Mouse (Mus musculus): ENCODE results near the gene Slc13a5. TPM values are rescaled to one million over a fixed set of nuclear protein-coding genes. Genes with fewer than 3 reads are reported as not detected.

The Slc13a5 gene
- total RNA-seq (2021) = 10 to 100 TPM; 12.4 to 13.4 TPM
- long read RNA-seq, experiment 1, partial matches to known transcripts = 3 of 6 reads
- long read RNA-seq, experiment 1, other reads (novel, unspliced or antisense) = 2 of 6 reads
- long read RNA-seq, experiment 2, partial matches to known transcripts = 2 of 9 reads
- long read RNA-seq, experiment 2, other reads (novel, unspliced or antisense) = 5 of 9 reads

GRCm38 (mm10) chr11:72266960-72267560 lies at the start of gene Slc13a5:
Slc13a5 (minus strand) TSS chr11:72267222.
- no peak for DNase-seq (ENCODE audit: low spot score in 2 of 2)

- no peak for DNase-seq (ENCODE audit: low spot score in 2 of 2)
Observed at GRCm38 (mm10) chr11:72314151-72314895, 47.3 kb upstream of the Slc13a5 start, which contains the start of gene Fbxo39. Fbxo39 (plus strand) TSS chr11:72314444.

GRCm38 (mm10) chr11:72311355-72312001 lies 44.5 kb upstream of the Slc13a5 start:
- no peak for DNase-seq (ENCODE audit: low spot score in 2 of 2)

DNA sequence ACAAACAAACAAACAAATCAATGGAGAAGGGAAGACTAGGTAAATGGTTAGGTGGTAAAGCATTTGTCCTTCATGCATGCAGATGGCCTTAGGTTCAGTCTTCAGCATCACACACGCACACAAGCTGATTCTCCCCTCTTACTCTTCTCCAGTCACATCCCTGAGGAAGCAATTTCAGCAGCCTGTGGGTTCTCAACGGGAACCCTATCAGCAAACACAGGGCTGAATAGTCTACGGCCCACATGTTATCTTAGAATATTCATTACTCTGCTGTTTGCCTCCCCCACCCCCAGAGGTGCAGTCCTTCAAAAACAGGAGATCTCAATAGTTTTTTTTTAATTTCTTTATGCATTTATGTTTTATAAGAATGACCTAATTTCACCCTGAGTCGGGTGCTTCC lies 43.5 kb upstream of the Slc13a5 start:
- DNase-seq (ENCODE audit: low spot score in 2 of 2) = no peak

DNA sequence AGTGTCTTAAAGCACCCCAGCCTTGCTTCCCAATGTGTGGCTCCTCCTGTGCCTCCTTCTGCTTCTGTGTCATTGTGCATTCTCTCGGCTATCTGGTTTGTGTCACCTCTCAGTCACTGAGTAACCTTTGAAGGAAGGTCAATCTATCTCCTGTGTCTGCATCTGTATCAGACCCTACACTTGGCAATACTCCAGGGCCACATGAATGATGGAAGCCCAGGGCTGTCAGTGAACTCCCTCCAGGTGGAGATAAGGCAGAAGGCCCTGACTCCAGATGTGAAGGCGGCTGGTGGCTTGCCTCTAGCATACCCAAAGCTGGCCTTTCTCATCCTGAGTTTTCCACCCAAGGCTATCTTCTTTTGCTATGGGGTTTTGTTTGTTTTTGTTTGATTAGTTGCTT lies 42.0 kb upstream of the Slc13a5 start:
- no peak for DNase-seq (ENCODE audit: low spot score in 2 of 2)

DNA sequence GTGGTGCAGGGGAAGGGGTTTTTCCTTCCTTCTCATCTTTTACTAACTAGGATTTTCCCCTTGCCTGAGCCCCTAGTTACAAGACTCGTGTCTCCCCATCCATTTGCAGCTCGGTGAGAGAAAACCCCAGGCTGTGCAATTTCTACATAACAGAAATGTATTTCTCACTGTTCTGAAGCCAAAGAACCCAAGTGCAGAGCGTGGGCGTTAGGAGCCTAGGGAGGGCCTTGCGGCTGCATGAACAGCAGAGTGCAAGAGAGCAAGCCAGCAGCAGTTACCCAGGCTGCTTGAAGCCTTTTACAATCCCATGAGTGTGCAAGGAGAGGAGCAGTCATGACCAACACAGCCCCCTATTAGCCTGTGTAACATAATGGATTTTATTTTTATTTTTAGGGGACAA lies 40.4 kb upstream of the Slc13a5 start:
- DNase-seq (ENCODE audit: low spot score in 2 of 2) = peak in 1 of 2 experiments; percentile 17

DNA sequence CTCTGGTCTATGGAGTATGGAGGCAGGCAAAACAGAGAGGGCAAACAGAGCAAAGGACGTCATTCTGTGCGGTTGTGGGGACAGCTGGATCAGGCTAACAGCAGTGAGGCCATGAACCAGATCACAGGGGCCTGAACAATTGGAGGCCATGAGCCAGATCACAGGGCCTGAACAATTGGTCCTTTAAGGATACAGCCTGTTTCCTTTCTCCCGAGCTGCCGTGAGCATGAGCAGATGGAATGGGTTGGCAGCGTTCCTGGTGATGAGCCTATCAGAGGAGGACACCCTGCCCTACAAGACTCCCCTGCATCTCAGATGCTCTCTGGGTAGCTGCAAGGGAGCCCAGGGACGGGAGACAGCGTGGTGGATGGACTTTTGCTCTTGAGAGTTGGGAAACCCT lies 35.2 kb upstream of the Slc13a5 start:
- peak; percentile 36 to 57 for DNase-seq (ENCODE audit: low spot score in 2 of 2)

- no peak for DNase-seq (ENCODE audit: low spot score in 2 of 2)
Observed at GRCm38 (mm10) chr11:72301334-72301733, 34.3 kb upstream of the Slc13a5 start, which contains the start of gene Xaf1. Xaf1 (plus strand) TSS chr11:72301629.

GRCm38 (mm10) chr11:72293116-72293515 lies 26.1 kb upstream of the Slc13a5 start:
- no peak for DNase-seq (ENCODE audit: low spot score in 2 of 2)

- no peak for DNase-seq (ENCODE audit: low spot score in 2 of 2)
Observed at GRCm38 (mm10) chr11:72287543-72287942, 20.5 kb upstream of the Slc13a5 start.

GRCm38 (mm10) chr11:72287126-72287525 lies 20.1 kb upstream of the Slc13a5 start:
- no peak for DNase-seq (ENCODE audit: low spot score in 2 of 2)

DNA sequence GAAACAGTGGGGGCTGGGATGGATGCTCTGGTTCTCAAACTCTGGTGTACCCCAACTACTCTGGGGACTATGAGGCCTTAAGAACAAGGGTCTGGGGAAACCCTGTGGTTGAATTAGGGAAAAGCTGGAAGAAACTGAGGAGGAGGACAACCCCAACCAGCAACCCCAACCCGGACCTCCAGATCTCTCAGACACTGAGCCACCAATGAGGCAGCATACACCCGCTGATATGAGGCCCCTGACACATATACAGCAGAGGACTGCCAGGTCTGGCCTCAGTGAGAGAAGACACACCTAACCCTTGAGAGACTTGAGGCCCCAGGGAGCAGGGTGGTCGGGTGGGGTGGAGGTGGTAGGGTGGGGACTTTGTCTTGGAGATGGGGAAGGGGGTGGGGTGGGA lies 19.6 kb upstream of the Slc13a5 start:
- no peak for DNase-seq (ENCODE audit: low spot score in 2 of 2)

GRCm38 (mm10) chr11:72285971-72286480 lies 19.0 kb upstream of the Slc13a5 start:
- no peak for DNase-seq (ENCODE audit: low spot score in 2 of 2)

GRCm38 (mm10) chr11:72284532-72285182 lies 17.6 kb upstream of the Slc13a5 start:
- no peak for DNase-seq (ENCODE audit: low spot score in 2 of 2)

DNA sequence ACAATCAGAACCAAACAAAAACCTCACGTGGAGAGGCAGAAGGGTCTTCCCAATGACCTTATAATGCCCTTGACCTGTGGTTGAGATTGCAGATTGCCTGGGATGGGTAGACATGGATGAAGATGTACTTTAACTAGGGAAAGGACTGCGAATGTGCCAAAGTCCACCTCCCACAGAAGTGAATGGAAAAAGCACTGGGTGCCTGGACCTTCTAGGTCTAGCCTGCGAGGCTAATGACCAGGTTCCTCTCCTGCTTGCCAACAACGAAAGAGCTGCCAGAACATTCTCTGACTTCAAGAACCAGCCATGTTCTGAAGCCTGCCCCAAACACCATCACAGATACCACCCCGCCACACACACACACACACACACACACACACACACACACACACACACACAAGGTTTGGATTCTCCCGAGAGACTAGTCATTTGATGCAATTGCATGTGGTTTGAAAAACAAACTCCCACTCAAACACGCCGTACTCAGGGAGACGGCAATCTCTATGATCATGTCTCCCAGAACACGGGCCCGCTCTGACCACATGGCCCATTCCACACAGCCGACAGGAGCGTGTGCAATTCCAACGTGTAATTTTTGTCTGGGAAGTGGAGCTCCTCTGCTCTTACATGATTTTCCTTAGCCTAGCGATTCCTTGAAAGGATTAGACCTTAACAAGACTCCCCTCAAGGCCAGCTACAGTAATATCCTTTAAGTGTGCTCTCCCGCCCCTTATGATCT lies 16.6 kb upstream of the Slc13a5 start:
- no peak for DNase-seq (ENCODE audit: low spot score in 2 of 2)

DNA sequence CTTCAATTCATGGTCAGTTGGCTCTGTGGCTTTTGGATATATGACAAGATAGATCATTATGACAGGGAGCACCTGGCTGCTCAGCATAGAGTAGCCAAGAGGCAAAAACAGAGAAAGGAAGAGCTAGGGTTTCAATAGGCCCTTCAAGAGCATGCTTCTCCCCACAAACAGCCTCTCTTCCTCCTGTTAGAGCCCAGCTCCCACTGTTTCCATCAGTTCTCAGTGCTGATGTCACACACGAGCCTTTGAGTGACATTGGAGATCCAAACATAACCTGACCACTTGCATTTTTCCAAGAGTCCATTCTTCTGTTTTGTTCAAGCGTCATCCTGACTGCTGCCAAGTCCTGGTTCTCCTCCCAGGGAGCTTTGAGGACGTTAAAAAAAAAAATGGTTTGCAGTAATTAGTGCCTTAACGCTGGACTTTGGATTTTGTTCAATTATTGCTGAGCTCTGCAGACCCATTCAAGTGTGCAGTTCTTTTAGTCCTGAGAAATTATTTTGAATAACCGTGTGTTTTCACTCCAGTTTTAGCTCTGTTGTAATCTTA lies 14.9 kb upstream of the Slc13a5 start:
- DNase-seq (ENCODE audit: low spot score in 2 of 2) = peak in 1 of 2 experiments; percentile 15

GRCm38 (mm10) chr11:72281143-72281851 lies 14.3 kb upstream of the Slc13a5 start:
- no peak for DNase-seq (ENCODE audit: low spot score in 2 of 2)

DNA sequence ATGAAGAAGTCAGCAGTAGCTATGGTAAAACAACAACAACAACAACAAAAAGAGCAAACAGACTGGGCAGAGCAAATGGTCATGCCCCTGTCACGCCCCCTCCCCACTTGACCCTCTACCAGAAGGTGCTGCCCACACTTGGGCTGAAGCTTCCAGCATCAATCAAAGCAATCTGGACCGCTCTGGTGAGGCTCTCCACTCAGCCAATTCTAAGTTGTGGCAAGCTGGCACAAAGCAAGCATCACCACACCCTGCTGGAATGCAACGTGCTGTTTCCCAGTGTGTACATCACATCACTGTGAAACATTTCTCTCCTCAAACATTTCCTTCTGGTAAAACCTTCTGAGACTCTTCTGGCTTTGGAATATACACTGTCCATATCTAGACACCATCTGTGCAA lies 6.3 kb upstream of the Slc13a5 start:
- no peak for DNase-seq (ENCODE audit: low spot score in 2 of 2)

DNA sequence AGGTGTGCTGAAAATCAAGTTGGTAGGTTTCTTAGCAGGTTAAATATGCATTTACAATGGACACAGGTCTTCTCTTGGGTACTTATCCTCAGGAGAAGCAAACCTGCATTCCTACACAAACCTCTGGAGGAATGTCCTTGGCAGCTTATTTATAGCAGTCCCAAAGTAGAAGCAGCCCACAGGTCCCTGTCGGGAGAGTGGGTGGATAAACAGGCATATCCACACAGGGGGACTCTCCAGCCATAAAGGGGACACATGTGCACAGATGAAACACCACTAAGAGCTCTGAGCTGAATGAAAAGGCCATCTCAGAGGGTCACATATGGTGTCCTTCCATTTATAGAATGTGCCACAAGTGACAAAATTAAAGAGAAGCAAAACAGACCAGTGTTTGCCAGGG lies 4.7 kb upstream of the Slc13a5 start:
- no peak for DNase-seq (ENCODE audit: low spot score in 2 of 2)
